Mouse (Mus musculus) spleen, postnatal 10 days (tissue): ENCODE results near the gene Hebp1.

Experiments used
- DNase-seq, 2 experiments: peaks; one replicate each; pipeline ENCODE4 v3.0.0; 2021 to 2022; ENCODE audit warnings: low spot score in 2 of 2

The Hebp1 gene

GRCm38 (mm10) chr6:135162311-135162710 lies 35.5 kb downstream of the Hebp1 start:
- DNase-seq = no peak

- no peak for DNase-seq
Observed at GRCm38 (mm10) chr6:135161356-135161755, 36.5 kb downstream of the Hebp1 start.

- no peak for DNase-seq
Observed at GRCm38 (mm10) chr6:135158509-135158908, 39.3 kb downstream of the Hebp1 start.

GRCm38 (mm10) chr6:135157496-135157895 lies 40.3 kb downstream of the Hebp1 start:
- DNase-seq = no peak

GRCm38 (mm10) chr6:135156597-135156996 lies 41.2 kb downstream of the Hebp1 start:
- DNase-seq = peak in 1 of 2 experiments; percentile 11

GRCm38 (mm10) chr6:135153719-135154118 lies 44.1 kb downstream of the Hebp1 start:
- no peak for DNase-seq

- DNase-seq = peak in 1 of 2 experiments; percentile 60
Observed at GRCm38 (mm10) chr6:135150311-135150710, 47.5 kb downstream of the Hebp1 start.

GRCm38 (mm10) chr6:135149722-135150121 lies 48.1 kb downstream of the Hebp1 start:
- DNase-seq = no peak

- DNase-seq = no peak
Observed at GRCm38 (mm10) chr6:135149175-135149574, 48.6 kb downstream of the Hebp1 start.

- DNase-seq = peak in 1 of 2 experiments; percentile 52
Observed at GRCm38 (mm10) chr6:135148506-135148905, 49.3 kb downstream of the Hebp1 start.

GRCm38 (mm10) chr6:135145976-135146375 lies 51.8 kb downstream of the Hebp1 start:
- DNase-seq = no peak

- DNase-seq = no peak
Observed at GRCm38 (mm10) chr6:135144516-135144915, 53.3 kb downstream of the Hebp1 start.

- DNase-seq = no peak
Observed at GRCm38 (mm10) chr6:135143151-135143550, 54.7 kb downstream of the Hebp1 start.

- DNase-seq = no peak
Observed at GRCm38 (mm10) chr6:135141451-135142147, 56.2 kb downstream of the Hebp1 start.

- no peak for DNase-seq
Observed at GRCm38 (mm10) chr6:135138746-135139145, 59.1 kb downstream of the Hebp1 start.

GRCm38 (mm10) chr6:135138207-135138606 lies 59.6 kb downstream of the Hebp1 start:
- DNase-seq = no peak

GRCm38 (mm10) chr6:135137736-135138135 lies 60.1 kb downstream of the Hebp1 start:
- DNase-seq = no peak

- DNase-seq = no peak
Observed at GRCm38 (mm10) chr6:135136439-135137161, 61.2 kb downstream of the Hebp1 start.

- DNase-seq = no peak
Observed at GRCm38 (mm10) chr6:135135735-135136134, 62.1 kb downstream of the Hebp1 start.

- DNase-seq = no peak
Observed at GRCm38 (mm10) chr6:135133486-135133885, 64.3 kb downstream of the Hebp1 start.

- no peak for DNase-seq
Observed at GRCm38 (mm10) chr6:135133086-135133485, 64.7 kb downstream of the Hebp1 start.

GRCm38 (mm10) chr6:135124755-135125380 lies 73.0 kb downstream of the Hebp1 start:
- DNase-seq = no peak

GRCm38 (mm10) chr6:135118183-135118582 lies 79.6 kb downstream of the Hebp1 start, which contains the start of gene Gprc5d:
Gene Gprc5d (minus strand): TSS chr6:135118283.
- DNase-seq = no peak
